Mouse (Mus musculus) NIH3T3 (cell line): ENCODE results near the gene Tgfbr3.

ENCODE experiments used
- DNase-seq: peaks from one replicate; pipeline ENCODE4 v3.0.0-alpha.2; 2012; ENCODE audit warnings: low read depth

Gene Tgfbr3

DNA sequence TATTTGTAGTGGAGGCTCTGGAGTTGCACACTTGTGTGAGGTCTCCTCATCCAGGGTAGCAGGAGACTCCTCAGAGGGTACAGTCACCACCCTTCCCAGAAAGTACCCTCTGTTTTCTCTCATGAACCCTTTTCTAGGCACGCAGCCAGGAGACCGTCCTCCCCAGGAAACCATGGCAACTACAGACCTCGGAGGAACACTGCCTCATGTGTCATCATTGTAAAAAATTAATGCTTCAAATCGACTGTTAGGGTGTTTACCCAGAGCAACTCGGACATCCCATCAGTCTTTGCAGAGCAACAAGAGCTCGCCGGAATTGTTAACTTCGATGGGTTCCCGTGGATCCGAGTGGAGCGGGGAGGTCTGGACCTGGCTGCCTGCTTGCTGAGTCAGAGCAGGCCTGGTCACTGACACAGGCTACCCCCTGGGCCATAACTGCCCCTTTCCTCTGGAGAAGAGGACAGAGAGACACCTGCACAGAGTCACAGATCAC, 210.2 kb downstream of the Tgfbr3 start:
- DNase-seq, result peak; percentile 90

GRCm38 (mm10) chr5:107078361-107078760, 211.1 kb downstream of the Tgfbr3 start:
- DNase-seq, result no peak

- DNase-seq, result no peak
Measured at GRCm38 (mm10) chr5:107077900-107078299, 211.5 kb downstream of the Tgfbr3 start.

- DNase-seq, result no peak
Measured at GRCm38 (mm10) chr5:107074980-107075583, 214.3 kb downstream of the Tgfbr3 start.

DNA sequence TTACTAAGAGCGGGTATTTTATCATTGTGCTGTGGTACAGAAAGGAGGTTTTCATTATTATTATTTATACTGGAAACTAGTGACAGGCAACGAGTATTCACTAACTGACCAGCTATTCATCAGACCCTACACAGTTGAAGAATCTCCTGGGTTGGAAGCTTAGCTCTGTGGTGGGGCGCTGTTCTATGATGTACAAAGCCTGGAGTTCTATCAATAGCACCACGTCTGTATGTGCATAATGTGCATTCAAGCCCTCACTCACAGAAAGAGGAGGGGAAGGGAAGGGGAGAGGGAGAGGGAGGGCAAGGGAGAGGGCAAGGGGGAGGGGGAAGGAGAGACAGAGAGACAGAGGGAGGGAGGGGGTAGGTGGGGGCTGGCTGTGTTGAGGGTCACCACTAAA, 215.1 kb downstream of the Tgfbr3 start:
- DNase-seq, result no peak

- no peak for DNase-seq
Measured at GRCm38 (mm10) chr5:107073536-107073935, 215.9 kb downstream of the Tgfbr3 start.

DNA sequence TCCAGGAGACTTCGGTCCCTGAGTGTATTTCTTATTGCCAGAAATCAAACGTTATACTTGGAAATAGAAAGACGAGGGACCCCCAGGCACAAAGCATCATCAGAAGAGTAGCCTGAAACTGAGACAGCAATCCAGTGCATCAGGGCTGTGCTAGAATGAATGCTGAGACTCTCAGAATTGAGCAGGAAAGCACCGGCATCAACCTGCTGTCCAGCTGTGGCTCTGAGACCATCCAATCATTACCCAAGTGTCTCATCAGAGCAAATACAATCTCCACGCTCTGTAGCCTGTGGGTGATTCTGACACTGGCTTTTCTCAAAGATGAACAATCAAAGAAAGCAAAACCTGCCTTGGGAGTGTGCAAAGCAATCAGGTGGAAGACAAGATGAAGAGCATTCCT, 221.3 kb downstream of the Tgfbr3 start:
- DNase-seq, result no peak

DNA sequence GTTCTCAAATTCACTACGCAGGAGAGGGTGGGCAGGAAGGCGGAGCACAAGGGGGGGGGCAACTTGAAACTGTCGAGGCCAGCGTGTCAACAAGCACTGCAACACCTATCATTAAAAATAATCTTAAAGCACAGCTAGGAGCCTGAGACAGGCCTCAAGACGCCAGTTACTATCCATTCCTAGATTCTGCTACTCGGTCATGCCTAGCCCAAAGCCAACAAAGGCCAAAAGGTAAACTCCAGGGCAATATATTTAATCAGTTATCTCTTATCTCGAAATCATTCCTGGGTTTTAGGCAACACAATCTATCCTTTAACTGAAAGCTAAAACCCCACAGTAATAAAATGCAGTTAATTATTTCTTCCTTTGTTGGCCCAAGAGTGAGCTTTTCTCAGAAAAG, 221.9 kb downstream of the Tgfbr3 start:
- DNase-seq, result no peak

DNA sequence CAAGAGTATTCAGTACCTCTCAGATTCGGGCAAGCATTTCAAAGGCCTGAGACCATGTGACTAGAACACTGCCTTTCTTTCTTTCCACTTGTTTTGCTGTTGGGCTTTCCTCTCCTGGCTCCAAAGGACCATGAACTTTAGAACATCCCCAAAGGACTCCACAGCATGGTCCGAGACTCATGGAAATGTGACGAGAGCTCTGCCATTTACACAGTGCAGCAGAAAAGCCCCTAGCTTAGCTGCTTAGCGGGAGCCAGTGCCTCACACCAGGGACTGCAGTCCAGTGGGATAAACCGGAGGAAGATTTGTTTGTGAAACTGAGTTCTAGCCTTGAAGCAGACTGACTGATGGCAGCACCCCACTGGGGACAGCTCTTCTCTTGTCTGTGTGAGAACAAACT, 224.5 kb downstream of the Tgfbr3 start:
- DNase-seq, result no peak

DNA sequence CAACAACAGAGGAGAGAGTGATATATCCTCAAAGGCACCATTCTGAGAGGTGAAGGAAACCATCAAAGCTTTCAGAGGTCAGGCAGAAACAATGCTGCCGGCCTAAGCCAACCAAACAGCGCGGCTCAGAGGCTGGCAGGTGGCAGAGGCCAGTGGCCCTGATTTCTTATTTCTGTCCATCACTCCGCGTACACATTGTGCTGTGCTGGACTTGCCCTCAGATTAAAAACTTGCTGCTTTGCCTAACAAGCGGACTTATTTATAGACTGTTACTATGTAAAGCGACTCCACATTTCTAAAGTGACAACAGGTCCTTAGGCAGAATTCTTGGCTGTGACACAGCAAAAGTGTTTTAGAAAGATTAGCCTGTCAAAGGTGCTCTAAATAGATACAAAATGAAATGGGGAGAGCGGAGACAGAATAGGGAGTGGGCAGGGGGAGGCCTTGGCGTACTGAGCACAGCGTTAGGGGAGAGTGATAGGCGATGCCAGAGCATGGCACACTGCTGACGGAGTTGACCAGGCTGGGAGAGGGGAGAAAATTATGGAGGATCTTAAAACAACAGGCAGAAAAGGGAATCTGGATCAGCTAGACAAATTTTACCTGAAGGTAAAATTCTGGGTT, 227.1 kb downstream of the Tgfbr3 start:
- no peak for DNase-seq

DNA sequence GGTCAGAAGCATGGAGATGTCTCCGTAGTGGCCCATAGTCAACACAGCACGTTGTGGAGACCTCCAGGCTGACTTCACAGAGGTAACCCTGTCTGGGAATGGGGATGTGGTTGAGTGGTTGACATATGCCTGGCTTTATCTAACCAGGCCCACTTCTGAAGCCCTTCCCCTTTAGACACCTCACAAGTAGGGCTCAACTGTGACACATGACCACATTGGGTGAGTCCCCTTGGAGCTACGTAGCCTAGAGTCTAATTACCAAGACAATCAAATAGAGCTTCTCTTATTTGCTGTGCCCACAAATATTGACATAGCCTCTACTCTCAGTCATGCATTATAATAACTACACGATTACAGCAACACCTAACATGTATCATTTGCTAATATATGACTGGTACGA, 229.9 kb downstream of the Tgfbr3 start:
- DNase-seq, result no peak

- no peak for DNase-seq
Measured at GRCm38 (mm10) chr5:107058642-107059041, 230.8 kb downstream of the Tgfbr3 start.
